Mouse (Mus musculus): ENCODE data around the gene Gimap1.

DNA sequence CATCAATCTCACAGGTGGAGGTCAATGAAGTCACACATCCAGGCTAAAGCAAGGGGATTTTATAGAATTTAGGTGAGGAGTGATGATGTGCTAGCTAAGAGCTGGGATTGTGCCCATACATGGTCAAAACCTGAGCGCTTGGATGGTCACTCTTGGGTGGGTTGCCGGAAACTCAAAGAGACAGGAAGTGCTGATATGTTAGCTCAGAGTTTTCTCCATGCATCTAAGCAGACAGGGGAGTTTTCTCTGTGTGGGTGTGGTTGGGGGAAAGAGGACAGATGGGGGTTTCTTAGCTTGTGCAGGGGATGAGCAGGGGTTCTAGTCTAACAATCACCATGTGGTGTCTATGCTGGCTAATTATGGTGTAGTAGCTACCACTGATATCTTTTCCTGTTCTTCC is 49.5 kb upstream of the Gimap1 start:
- TF ChIP-seq CTCF (IDR thresholded peaks at IDR 0.05; ENCODE audit: borderline replicate concordance, insufficient read depth, low read depth, low read length), result no peak
- TF ChIP-seq POLR2A (IDR thresholded peaks at IDR 0.05; ENCODE audit: borderline replicate concordance, insufficient read depth, low read length), result no peak
